In the genomic region with DNA sequence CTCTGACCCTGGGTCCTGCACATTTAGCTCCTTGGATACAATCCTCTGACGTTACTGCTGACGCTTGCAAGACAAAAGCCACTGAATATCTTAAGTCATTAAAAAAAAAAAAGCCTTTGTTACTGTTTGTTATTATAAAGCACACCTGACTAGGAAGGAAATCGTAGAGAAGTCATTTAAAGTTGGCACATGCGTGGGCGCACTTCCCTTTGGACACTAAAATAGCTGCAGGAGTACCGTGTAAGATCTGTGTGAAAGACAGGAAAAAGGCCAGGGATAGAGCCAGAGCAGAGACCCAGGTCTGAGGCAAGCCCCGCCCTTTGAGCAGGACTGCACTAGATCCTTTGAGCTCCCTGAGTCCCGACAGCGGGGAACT, we compare ENCODE assay signal across 9 mouse cellular contexts.
A peak's percentile ranks its signal among the peaks of the same experiment; 100 is the strongest.
DNase-seq lines count a peak whose midpoint lies in the region; ATAC-seq and TF ChIP-seq lines count a peak whose summit lies in the region.
"Had no signal": no experiment of that assay in that cellular context is flagged by ENCODE, and none has a peak within 500 bp of the region (broad histone marks: within the 10 kb centered on the region; RNA-seq: fewer than 3 reads in every experiment).

No protein-coding gene starts in this region.

- no peak overlapping the region for H3K4me2 ChIP-seq in liver, embryonic 12.5 days

- no peak for ATAC-seq in liver, embryonic 12.5 days

- peaks cover 23% of the 10 kb centered on the region; the same call in 1 of the 2 replicates for H3K36me3 ChIP-seq in ES-E14 (ENCODE audit: control insufficient read depth, insufficient read depth, low read length, poor library complexity, severe bottlenecking)
- peaks cover 48% of the 10 kb centered on the region for H3K36me3 ChIP-seq in liver, embryonic 12.5 days

- peak; percentile 21 for DNase-seq in ES-E14 (ENCODE audit: low read depth, low spot score)
- DNase-seq in embryo, embryonic 11 days: peak; percentile 59
- DNase-seq in heart, postnatal 36 days: peak; percentile 20 to 25
- DNase-seq in lung, postnatal 4 days: peak; percentile 28 to 42
- no peak for DNase-seq in cerebellum, postnatal 4 days (ENCODE audit: low spot score in 2 of 2)
- no peak for DNase-seq in thymus, postnatal 14 days
- DNase-seq: cerebellum, postnatal 36 days had no signal

- H3K27me3 ChIP-seq in liver, embryonic 12.5 days (replicated peaks): no peaks in the 10 kb centered on the region

- no peaks in the 10 kb centered on the region for H3K9me3 ChIP-seq in ES-E14 (ENCODE audit: control insufficient read depth, insufficient read depth, low read depth, low read length)
- H3K9me3 ChIP-seq in liver, embryonic 12.5 days (replicated peaks): no peaks in the 10 kb centered on the region

- H3K27ac ChIP-seq in ES-E14 (ENCODE audit: insufficient read depth, low read depth, low read length, poor library complexity, severe bottlenecking): peak overlapping the region; percentile 24; the same call in 1 of the 2 replicates
- H3K27ac ChIP-seq in liver, embryonic 12.5 days: no peak overlapping the region

- H3K4me3 ChIP-seq in ES-E14 (ENCODE audit: insufficient read depth in 1 of 2, low read depth in 1 of 2, low read length in 2 of 2, poor library complexity in 1 of 2, severe bottlenecking in 1 of 2): no peak overlapping the region
- H3K4me3 ChIP-seq in liver, embryonic 12.5 days: no peak overlapping the region
- H3K4me3 ChIP-seq: myocyte had no signal

- peaks cover 4 to 5% of the 10 kb centered on the region in 2 experiments; a peak in 3 of 4 replicates for H3K4me1 ChIP-seq in ES-E14 (ENCODE audit: control insufficient read depth in 2 of 2, insufficient read depth in 2 of 2, low read length in 2 of 2, poor library complexity in 1 of 2)
- no peaks in the 10 kb centered on the region for H3K4me1 ChIP-seq in liver, embryonic 12.5 days

- no peak overlapping the region for H3K9ac ChIP-seq in ES-E14 (ENCODE audit: insufficient read depth, low read depth, low read length, poor library complexity, severe bottlenecking)
- no peak overlapping the region for H3K9ac ChIP-seq in liver, embryonic 12.5 days

- in situ Hi-C loops in ES-E14 (cut with MboI; ENCODE audit: low sequenced_read_pairs in 2 of 2, unreplicated experiment in 2 of 2): no loop called here

- intact Hi-C loops in heart, postnatal 36 days (cut with DNase I): no loop called here

- 66% methylated on average over 9 of the region's 9 CpGs for WGBS in liver, embryonic 12.5 days (ENCODE audit: insufficient replicate concordance)

TF ChIP-seq in ES-E14, 5 proteins besides CTCF, POLR2A, EP300 and RAD21:
- TF ChIP-seq ZC3H11A (IDR thresholded peaks at IDR 0.05; ENCODE audit: borderline replicate concordance, low read depth, low read length): no peak
- no peak for TF ChIP-seq CHD2 (IDR thresholded peaks at IDR 0.05; ENCODE audit: low read depth, low read length)
- TF ChIP-seq ZNF384 (IDR thresholded peaks at IDR 0.05; ENCODE audit: low read depth, low read length): 0 out of 2 replicates have a peak, but pooled peaks have one; percentile 21
- TF ChIP-seq MAFK (IDR thresholded peaks at IDR 0.05; ENCODE audit: insufficient read depth, low read depth, low read length): no peak
- no peak for TF ChIP-seq HCFC1 (IDR thresholded peaks at IDR 0.05; ENCODE audit: borderline replicate concordance, insufficient read depth, low read length)
TF ChIP-seq in ES-E14: peak in this region for 1.

Comparison
In these comparisons a context has a peak if more than half of its experiments do, and no peak if none do; other contexts are left out.
1. DNase-seq: peak in ES-E14 (single experiment), embryo, embryonic 11 days (single experiment), heart, postnatal 36 days (2 of 2) and lung, postnatal 4 days (2 of 2); none in cerebellum, postnatal 4 days (0 of 2) and thymus, postnatal 14 days (single experiment).